In the genomic region with DNA sequence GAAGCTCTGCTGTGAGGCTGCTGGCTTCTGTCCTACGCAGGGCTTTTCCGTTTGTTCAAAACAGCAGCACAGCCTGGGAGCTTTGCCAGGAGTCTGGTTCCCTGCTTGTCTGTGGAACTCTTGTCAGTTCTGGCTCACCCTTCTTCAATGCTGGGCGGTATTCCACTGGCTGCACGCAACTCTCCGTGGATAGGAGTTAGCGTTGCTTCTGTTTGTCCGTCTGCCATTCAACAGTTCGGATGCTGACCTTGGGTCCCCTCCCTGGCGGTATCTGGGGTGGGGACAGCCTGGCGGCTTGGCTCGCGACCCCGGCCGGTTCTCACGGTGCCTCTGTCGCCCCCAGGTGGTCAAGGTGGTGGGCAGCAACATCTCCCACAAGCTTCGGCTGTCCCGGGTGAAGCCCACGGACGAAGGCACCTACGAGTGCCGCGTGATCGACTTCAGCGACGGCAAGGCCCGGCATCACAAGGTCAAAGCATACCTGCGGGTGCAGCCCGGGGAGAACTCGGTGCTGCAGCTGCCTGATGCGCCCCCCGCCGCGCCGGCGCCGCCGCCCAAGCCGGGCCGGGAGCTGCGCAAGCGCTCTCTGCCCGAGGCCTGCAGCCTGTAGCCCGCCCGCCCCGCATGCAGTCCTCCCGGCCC, we compare ENCODE assay signal across 1 mouse cellular context.
TF ChIP-seq lines count a peak whose summit lies in the region.

No protein-coding gene starts in this region.

TF ChIP-seq in CH12.LX, 34 proteins besides CTCF, POLR2A, EP300 and RAD21:
- TF ChIP-seq JUN (IDR thresholded peaks at IDR 0.05; ENCODE audit: insufficient read depth, low read depth, low read length) (no peak), ELF1 (IDR thresholded peaks at IDR 0.05; ENCODE audit: low read depth, low read length) (no peak), ZMIZ1 (IDR thresholded peaks at IDR 0.05; ENCODE audit: low read depth, low read length) (no peak)
